Mouse (Mus musculus): ENCODE data around the gene Atp6v0c.

- TF ChIP-seq CTCF (IDR thresholded peaks at IDR 0.05; ENCODE audit: control insufficient read depth, insufficient read depth, insufficient read length) = no peak
- no peak for TF ChIP-seq CEBPB (IDR thresholded peaks at IDR 0.05; ENCODE audit: low read depth)
- TF ChIP-seq USF1 (IDR thresholded peaks at IDR 0.05; ENCODE audit: low read depth) = peak; percentile 95
- TF ChIP-seq MAX (IDR thresholded peaks at IDR 0.05) = no peak
- TF ChIP-seq MYOG (IDR thresholded peaks at IDR 0.05; ENCODE audit: control insufficient read depth, extremely low read depth, insufficient read length) = no peak
- TF ChIP-seq MYOD1 (IDR thresholded peaks at IDR 0.05; ENCODE audit: control insufficient read depth, insufficient read length, low read depth) = no peak
Measured at GRCm38 (mm10) chr17:24205908-24206361, 36.4 kb upstream of the Atp6v0c start.
